Mouse (Mus musculus): ENCODE measurements around the gene Cnot6l.

DNA sequence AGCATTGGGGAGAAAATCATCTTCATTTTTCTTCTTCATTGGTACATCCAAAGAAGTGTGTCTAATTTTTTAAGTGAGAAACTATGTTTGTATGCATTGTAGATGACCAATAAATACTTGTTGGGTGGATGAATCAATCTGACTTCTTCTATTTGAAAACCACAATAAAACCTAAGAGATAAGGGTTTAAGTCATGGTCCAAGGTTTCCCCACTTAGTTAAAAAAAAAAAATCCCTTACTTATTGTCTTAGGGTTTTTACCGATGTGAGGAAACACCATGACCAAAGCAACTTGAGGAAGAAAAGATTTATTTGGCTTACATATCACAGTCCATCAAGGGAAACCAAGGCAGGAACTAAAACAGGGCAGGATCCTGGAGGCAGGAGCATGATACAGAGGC, 25.8 kb upstream of the Cnot6l start:
- no peak for TF ChIP-seq MAFK (IDR thresholded peaks at IDR 0.05; ENCODE audit: insufficient read depth, low read depth, low read length)
- no peak for TF ChIP-seq CHD2 (IDR thresholded peaks at IDR 0.05; ENCODE audit: low read depth, low read length)
- no peak for TF ChIP-seq HCFC1 (IDR thresholded peaks at IDR 0.05; ENCODE audit: borderline replicate concordance, insufficient read depth, low read length)

Measured in ES-E14 (cell line).